Mouse (Mus musculus): ENCODE measurements around the gene Gm49384.
"Not testable (repeated sequence)": the region's sequence is repeated elsewhere in the genome, so short reads cannot be mapped to it uniquely, and the experiment has no call there.

The Gm49384 gene

DNA sequence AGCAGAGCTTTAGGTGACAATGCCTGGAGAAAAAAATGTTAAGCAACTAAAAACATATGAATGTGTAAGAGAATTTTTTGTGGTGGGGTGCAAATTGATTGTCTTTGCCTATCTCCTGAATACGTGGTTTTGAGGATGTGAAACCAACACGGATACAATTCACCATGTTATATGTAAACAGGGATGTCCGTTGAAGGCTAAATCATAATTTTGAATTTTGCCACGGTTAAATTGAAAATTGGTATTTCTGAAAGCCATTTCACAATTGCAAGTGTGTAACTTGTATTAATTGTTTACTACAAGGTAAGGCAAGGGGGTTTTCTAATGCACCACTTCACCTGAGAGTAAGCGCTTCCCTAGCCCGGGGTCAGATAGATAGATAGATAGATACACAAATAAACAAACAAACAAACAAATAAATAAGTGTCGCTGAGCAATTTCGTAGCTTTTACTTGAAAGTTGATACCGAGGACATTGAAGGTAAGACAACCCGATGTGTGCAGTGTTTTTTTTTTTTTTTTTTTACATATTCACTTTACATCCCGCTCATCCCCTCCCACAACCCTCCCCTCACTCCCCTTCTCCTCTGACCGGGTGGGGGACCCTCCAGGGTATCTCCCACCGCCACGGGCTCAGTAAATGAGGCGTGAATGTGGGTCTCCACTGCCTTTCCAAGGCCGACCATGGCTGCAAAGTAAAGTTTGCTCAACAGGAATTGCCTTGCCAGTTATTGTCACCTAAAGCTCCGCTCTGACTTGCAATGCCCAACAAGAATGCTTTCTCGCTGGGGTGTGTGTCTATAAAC lies 36.2 kb downstream of the Gm49384 start:
- no peak for DNase-seq (ENCODE audit: low read depth)

- DNase-seq (ENCODE audit: low read depth) = not testable (repeated sequence)
Measured at GRCm38 (mm10) chr12:69166861-69167581, 37.0 kb downstream of the Gm49384 start.

DNA sequence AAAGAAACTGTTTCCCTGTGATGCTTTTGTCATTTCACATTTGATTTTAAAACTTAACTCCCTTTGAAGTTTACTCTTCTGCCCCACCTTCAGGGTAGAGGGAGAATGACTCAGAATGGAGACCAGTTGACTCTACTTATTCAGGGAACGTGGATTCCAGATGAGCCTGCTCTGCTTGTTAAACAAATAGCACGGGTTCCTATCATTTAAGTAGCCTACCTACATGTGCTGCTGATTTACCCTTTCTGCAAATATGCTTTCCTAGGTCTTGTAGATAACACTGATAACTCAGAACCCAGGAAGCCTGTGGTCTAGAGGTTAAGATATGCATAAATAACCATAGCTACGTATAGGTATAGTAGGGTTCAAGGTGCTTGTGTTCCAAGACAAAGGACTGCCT lies 39.2 kb downstream of the Gm49384 start:
- peak; percentile 64 for DNase-seq (ENCODE audit: low read depth)

- not testable (repeated sequence) for DNase-seq (ENCODE audit: low read depth)
Measured at GRCm38 (mm10) chr12:69163586-69163985, 40.5 kb downstream of the Gm49384 start.

DNA sequence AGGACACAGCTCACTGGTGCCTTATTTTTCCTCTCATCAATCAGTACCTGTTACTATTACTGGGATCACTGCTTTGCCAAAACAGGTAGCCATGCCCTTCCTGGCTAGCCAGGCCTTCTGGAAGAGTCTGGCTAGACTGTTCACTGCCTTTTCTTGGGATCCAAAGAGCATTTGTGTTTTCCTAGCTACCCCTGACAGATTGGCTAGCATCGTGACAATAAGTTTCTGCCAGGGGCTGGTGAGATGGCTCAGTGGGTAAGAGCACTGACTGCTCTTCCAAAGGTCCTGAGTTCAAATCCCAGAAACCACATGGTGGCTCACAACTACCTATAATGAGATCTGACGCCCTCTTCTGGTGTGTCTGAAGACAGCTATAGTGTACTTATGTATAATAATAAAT lies 43.4 kb downstream of the Gm49384 start:
- not testable (repeated sequence) for DNase-seq (ENCODE audit: low read depth)

DNA sequence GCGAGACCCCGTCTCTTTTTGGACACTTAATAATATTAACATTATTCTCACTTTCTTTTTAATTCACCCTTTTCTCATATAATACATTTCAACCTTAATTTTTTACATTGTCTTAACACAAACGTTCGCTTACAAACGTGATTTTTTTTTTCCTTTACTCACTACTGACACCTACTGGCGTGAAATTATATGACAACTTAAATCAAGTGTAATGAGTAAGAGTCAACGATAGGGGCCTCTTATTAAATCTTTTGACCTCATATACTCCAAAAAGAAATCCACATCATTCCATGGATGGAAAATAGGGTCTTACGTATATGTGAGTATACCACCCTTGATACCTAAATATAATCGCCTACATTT lies 44.5 kb downstream of the Gm49384 start:
- DNase-seq (ENCODE audit: low read depth) = peak; percentile 98

DNA sequence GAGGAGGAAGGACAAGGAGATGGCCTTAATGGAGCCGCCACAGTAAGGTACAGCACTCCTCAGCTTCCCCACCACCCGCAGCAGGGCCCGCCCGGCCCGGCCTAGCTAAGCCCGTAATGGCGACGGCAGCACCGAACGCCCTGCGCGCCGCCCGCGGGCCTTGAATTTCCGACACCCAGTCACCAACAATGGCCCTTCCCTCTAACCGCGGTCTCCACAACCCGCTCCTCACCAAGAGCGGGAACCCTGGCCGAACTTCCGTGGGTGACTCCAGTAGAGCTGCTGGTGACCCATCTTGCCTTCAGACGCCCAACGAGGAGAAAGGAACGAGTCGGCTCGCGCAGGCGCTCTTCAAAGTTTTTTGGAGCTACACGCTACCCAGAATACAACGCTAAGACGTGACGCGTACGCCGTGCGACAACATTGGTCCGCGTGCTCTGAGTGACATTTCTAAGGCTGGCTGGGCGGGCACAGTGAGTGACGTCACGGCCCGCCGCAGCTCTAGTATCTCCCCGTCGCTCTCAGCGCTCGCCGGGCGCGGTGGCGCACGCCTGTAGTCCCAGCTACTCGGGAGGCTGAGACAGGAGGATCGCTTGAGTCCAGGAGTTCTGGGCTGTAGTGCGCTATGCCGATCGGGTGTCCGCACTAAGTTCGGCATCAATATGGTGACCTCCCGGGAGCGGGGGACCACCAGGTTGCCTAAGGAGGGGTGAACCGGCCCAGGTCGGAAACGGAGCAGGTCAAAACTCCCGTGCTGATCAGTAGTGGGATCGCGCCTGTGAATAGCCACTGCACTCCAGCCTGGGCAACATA lies 45.1 kb downstream of the Gm49384 start, which contains the start of gene Rps29:
TSS of gene Rps29 (minus strand) at position 422 of the 813 bp plus-strand sequence.
- DNase-seq (ENCODE audit: low read depth) = peak; percentile 100

DNA sequence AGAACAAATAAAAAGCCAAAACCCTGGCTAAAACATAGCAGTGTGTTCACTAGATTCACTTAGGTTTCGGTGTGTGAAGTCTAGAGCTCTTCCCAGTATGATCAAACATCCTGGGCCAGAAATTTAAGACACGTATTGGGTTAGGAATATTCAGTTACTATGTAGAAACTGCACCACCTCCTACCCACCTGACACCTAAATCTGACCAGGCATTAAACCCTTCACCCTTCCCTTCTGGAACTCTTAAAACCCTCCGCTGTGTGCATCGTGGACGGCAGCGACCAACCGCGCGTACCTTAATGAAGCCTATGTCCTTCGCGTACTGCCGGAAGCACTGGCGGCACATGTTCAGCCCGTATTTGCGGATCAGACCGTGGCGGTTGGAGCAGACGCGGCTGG lies 45.7 kb downstream of the Gm49384 start:
- no peak for DNase-seq (ENCODE audit: low read depth)

DNA sequence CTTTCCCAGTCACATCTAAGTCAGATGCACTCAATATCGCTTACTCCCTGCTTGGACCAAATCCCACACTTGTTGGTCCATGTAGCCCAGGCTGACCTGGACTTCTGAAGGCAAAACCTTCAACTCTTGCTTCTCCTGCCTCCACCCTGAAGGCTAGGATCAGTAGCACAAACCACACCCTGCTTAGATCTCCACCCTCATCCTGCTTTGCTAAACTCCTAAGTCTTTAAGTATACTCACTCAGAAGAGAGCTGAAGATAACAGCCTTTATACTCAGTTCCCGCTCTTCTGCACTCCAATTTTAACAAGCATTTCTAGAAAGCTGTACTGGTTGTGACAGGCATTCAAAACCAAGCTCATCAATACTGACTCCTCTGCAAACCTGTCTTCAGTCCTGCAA lies 47.0 kb downstream of the Gm49384 start:
- no peak for DNase-seq (ENCODE audit: low read depth)

DNA sequence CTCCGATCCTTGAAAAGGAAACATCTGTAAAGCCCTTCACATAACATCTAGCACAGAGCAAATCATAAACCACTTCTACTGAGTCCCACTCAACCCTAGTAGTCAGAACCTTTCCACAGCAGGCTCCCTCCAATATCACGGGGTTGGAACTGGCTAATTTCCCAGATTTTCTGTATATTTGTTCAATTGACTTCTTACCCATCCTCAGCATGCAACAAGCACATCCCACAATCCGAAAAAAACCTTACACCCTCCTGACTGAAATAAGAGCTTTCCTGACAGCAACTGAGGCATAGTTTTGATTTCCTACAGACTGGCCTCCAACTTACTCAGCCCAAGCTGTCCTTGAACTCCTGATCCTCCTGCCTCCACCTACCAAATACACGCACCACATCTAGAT lies 47.6 kb downstream of the Gm49384 start:
- no peak for DNase-seq (ENCODE audit: low read depth)

GRCm38 (mm10) chr12:69155923-69156322 lies 48.1 kb downstream of the Gm49384 start:
- no peak for DNase-seq (ENCODE audit: low read depth)

GRCm38 (mm10) chr12:69150049-69150448 lies 54.0 kb downstream of the Gm49384 start:
- DNase-seq (ENCODE audit: low read depth) = no peak

GRCm38 (mm10) chr12:69147166-69147735 lies 56.8 kb downstream of the Gm49384 start:
- no peak for DNase-seq (ENCODE audit: low read depth)

DNA sequence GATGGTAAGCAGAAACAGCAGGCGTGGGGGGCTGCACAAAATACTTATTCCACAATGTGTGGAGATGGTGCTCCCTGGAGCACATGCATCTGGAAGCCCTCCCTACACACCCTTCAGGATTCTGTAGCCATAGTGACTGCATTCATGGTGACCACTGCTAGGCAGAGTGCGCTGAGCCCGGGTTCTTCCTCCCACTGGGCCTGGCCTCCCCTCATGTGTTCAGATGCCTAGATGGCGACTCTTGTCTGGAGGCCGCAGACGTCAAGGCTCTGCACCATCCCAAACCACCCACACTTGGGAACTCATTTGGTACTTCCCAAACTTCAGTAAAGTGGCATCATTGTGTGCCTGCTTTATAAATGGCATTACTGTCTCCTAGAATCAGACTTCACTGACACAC lies 60.6 kb downstream of the Gm49384 start:
- no peak for DNase-seq (ENCODE audit: low read depth)

GRCm38 (mm10) chr12:69139841-69140240 lies 64.2 kb downstream of the Gm49384 start:
- no peak for DNase-seq (ENCODE audit: low read depth)

Data from induced T-regulatory cell, adult 2 months (primary cell).